Mouse (Mus musculus): ENCODE data around the gene Ltc4s. TPM values are rescaled to one million over a fixed set of nuclear protein-coding genes. Genes with fewer than 3 reads are reported as not detected.

Gene Ltc4s
- total and polyA plus RNA-seq, 2 experiments, result 0.28 to 2.1 TPM

- no peak overlapping the region for H3K9ac ChIP-seq (ENCODE audit: low read depth, low read length)
- WGBS, result 80% methylated on average over 3 of the region's 3 CpGs
- no peaks in the 10 kb centered on the region for H3K36me3 ChIP-seq (ENCODE audit: control insufficient read depth, insufficient read depth, low read length)
- H3K79me2 ChIP-seq (ENCODE audit: control insufficient read depth, insufficient read depth, low read length), result no peaks in the 10 kb centered on the region
- no peak overlapping the region for H3K4me3 ChIP-seq (ENCODE audit: insufficient read depth, low read depth, low read length)
- DNase-seq (ENCODE audit: extremely low read depth, low read depth, low spot score), result no peak
- TF ChIP-seq POLR2A (IDR thresholded peaks at IDR 0.05; ENCODE audit: extremely low read depth, insufficient read depth, low read length) (no peak), CTCF (IDR thresholded peaks at IDR 0.05; ENCODE audit: low read depth, low read length) (no peak)
- peaks cover 22% of the 10 kb centered on the region for H3K4me1 ChIP-seq (ENCODE audit: control insufficient read depth, insufficient read depth, low read length)
- H3K27ac ChIP-seq (replicated peaks; ENCODE audit: insufficient read depth, low read depth, low read length), result no peak overlapping the region
- H3K27me3 ChIP-seq (ENCODE audit: control insufficient read depth, insufficient read depth, low read length), result no peaks in the 10 kb centered on the region
Measured at GRCm38 (mm10) chr11:50192278-50192677, 46.1 kb downstream of the Ltc4s start.

GRCm38 (mm10) chr11:50190362-50190761, 48.1 kb downstream of the Ltc4s start:
- Histone ChIP-seq H3K4me1 (ENCODE audit: control insufficient read depth, insufficient read depth, low read length) (peaks cover 27% of the 10 kb centered on the region), H3K9ac (ENCODE audit: low read depth, low read length) (no peak overlapping the region), H3K27ac (replicated peaks; ENCODE audit: insufficient read depth, low read depth, low read length) (no peak overlapping the region), H3K4me3 (ENCODE audit: insufficient read depth, low read depth, low read length) (no peak overlapping the region), H3K79me2 (ENCODE audit: control insufficient read depth, insufficient read depth, low read length) (no peaks in the 10 kb centered on the region), H3K27me3 (ENCODE audit: control insufficient read depth, insufficient read depth, low read length) (no peaks in the 10 kb centered on the region), H3K36me3 (ENCODE audit: control insufficient read depth, insufficient read depth, low read length) (no peaks in the 10 kb centered on the region)
- TF ChIP-seq CTCF (IDR thresholded peaks at IDR 0.05; ENCODE audit: low read depth, low read length) (no peak), POLR2A (IDR thresholded peaks at IDR 0.05; ENCODE audit: extremely low read depth, insufficient read depth, low read length) (no peak)
- DNase-seq (ENCODE audit: extremely low read depth, low read depth, low spot score), result no peak
- 57% methylated on average over 4 of the region's 4 CpGs for WGBS

- peak overlapping the region; percentile 17; the same call in 1 of the 2 replicates for H3K4me3 ChIP-seq (ENCODE audit: insufficient read depth, low read depth, low read length)
- no peaks in the 10 kb centered on the region for H3K36me3 ChIP-seq (ENCODE audit: control insufficient read depth, insufficient read depth, low read length)
- WGBS, result 14% methylated on average over 7 of the region's 7 CpGs
- H3K27me3 ChIP-seq (ENCODE audit: control insufficient read depth, insufficient read depth, low read length), result no peaks in the 10 kb centered on the region
- H3K79me2 ChIP-seq (ENCODE audit: control insufficient read depth, insufficient read depth, low read length), result no peaks in the 10 kb centered on the region
- H3K27ac ChIP-seq (replicated peaks; ENCODE audit: insufficient read depth, low read depth, low read length), result peak overlapping the region; percentile 63
- TF ChIP-seq CTCF (IDR thresholded peaks at IDR 0.05; ENCODE audit: low read depth, low read length) (no peak), POLR2A (IDR thresholded peaks at IDR 0.05; ENCODE audit: extremely low read depth, insufficient read depth, low read length) (no peak)
- peaks cover 22% of the 10 kb centered on the region for H3K4me1 ChIP-seq (ENCODE audit: control insufficient read depth, insufficient read depth, low read length)
- no peak overlapping the region; the same call in 1 of the 2 replicates for H3K9ac ChIP-seq (ENCODE audit: low read depth, low read length)
- peak; percentile 71 for DNase-seq (ENCODE audit: extremely low read depth, low read depth, low spot score)
Measured at GRCm38 (mm10) chr11:50188682-50189081, 49.7 kb downstream of the Ltc4s start.

Other genes starting within 250 kb of the Ltc4s start
- gene Rnf130, start 213.3 kb downstream of the Ltc4s start, total RNA-seq (2014; rRNA removed), result 98.3 and 111 TPM in 2 replicates
- 66.7 and 74.0 TPM in 2 replicates for gene Rnf130, start 213.3 kb downstream of the Ltc4s start, polyA plus RNA-seq (2012; rRNA removed)
- 19.5 and 26.2 TPM in 2 replicates for gene Tbc1d9b, start 107.2 kb downstream of the Ltc4s start, total RNA-seq (2014; rRNA removed)
- gene Tbc1d9b, start 107.2 kb downstream of the Ltc4s start, polyA plus RNA-seq (2012; rRNA removed), result 29.8 and 30.5 TPM in 2 replicates
- 8.5 and 9.3 TPM in 2 replicates for gene Mrnip, start 64.2 kb downstream of the Ltc4s start, total RNA-seq (2014; rRNA removed)
- gene Mrnip, start 64.2 kb downstream of the Ltc4s start, polyA plus RNA-seq (2012; rRNA removed), result 9.3 and 9.9 TPM in 2 replicates
- 252 and 333 TPM in 2 replicates for gene Sqstm1, start 27.8 kb downstream of the Ltc4s start, total RNA-seq (2014; rRNA removed)
- gene Sqstm1, start 27.8 kb downstream of the Ltc4s start, polyA plus RNA-seq (2012; rRNA removed), result 254 and 299 TPM in 2 replicates
- 9.8 and 16.5 TPM in 2 replicates for gene Mgat4b, start 27.7 kb downstream of the Ltc4s start, total RNA-seq (2014; rRNA removed)
- 26.3 and 28.8 TPM in 2 replicates for gene Mgat4b, start 27.7 kb downstream of the Ltc4s start, polyA plus RNA-seq (2012; rRNA removed)
- gene Maml1, start 53.7 kb upstream of the Ltc4s start, total RNA-seq (2014; rRNA removed), result 3.1 and 4.0 TPM in 2 replicates
- 7.2 and 8.3 TPM in 2 replicates for gene Maml1, start 53.7 kb upstream of the Ltc4s start, polyA plus RNA-seq (2012; rRNA removed)
- gene Canx, start 87.1 kb upstream of the Ltc4s start, total RNA-seq (2014; rRNA removed), result 315 and 350 TPM in 2 replicates
- gene Canx, start 87.1 kb upstream of the Ltc4s start, polyA plus RNA-seq (2012; rRNA removed), result 58.2 and 73.8 TPM in 2 replicates
- gene Cby3, start 115.8 kb upstream of the Ltc4s start, total RNA-seq (2014; rRNA removed), result not detected in 2 replicates
- not detected in 2 replicates for gene Cby3, start 115.8 kb upstream of the Ltc4s start, polyA plus RNA-seq (2012; rRNA removed)
- gene Hnrnph1, start 138.4 kb upstream of the Ltc4s start, total RNA-seq (2014; rRNA removed), result 84.3 and 97.1 TPM in 2 replicates
- gene Hnrnph1, start 138.4 kb upstream of the Ltc4s start, polyA plus RNA-seq (2012; rRNA removed), result 13.7 and 17.6 TPM in 2 replicates
- gene Rufy1, start 192.5 kb upstream of the Ltc4s start, total RNA-seq (2014; rRNA removed), result 10.5 and 10.6 TPM in 2 replicates
- 7.4 and 8.1 TPM in 2 replicates for gene Rufy1, start 192.5 kb upstream of the Ltc4s start, polyA plus RNA-seq (2012; rRNA removed)